Mouse (Mus musculus): ENCODE measurements around the gene Gripap1. TPM values are rescaled to one million over a fixed set of nuclear protein-coding genes. Genes with fewer than 3 reads are reported as not detected.
A peak's percentile ranks its signal among the peaks of the same experiment; 100 is the strongest.
"Not testable (repeated sequence)": the region's sequence is repeated elsewhere in the genome, so short reads cannot be mapped to it uniquely, and the experiment has no call there.

The Gripap1 gene
- polyA plus RNA-seq, 1 experiment from 2014 or later: 48.5 TPM

DNA sequence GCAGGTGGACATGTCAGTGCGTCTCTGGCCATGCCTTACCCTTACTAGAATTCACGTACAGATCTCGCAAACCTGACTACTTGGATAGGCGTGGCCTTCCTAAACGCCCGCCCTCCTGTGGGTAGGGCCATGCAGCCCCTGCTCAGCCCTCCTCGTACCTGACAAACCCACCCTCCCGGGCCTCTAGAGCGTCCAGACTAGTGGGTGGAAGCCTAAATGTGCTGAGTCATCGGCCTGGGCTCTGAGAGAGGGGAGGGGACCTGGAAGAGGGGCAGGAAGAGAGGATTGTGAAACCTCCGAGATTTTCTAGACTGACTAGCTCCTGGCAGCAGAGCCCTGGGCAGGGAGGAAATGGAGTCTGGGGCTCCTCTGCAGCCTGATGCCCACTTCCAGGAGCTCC is 23.8 kb upstream of the Gripap1 start:
- H3K27ac ChIP-seq: peak overlapping the region; percentile 90
- no peaks in the 10 kb centered on the region for H3K36me3 ChIP-seq (ENCODE audit: inconsistent target)
- WGBS (ENCODE audit: missing documents): 26% methylated on average over 11 of the region's 11 CpGs
- H3K79me2 ChIP-seq (ENCODE audit: inconsistent target): peaks cover 53% of the 10 kb centered on the region
- peak overlapping the region; percentile 71 for H3K4me3 ChIP-seq (ENCODE audit: inconsistent target)

GRCm38 (mm10) chrX:7769302-7770017 is 20.1 kb upstream of the Gripap1 start:
- Histone ChIP-seq H3K27ac (no peak overlapping the region), H3K4me3 (ENCODE audit: inconsistent target) (no peak overlapping the region), H3K79me2 (ENCODE audit: inconsistent target) (peaks cover 46% of the 10 kb centered on the region), H3K36me3 (ENCODE audit: inconsistent target) (peaks cover 9% of the 10 kb centered on the region; the same call in 1 of the 2 replicates)
- WGBS (ENCODE audit: missing documents): 87% methylated on average over 7 of the region's 7 CpGs

DNA sequence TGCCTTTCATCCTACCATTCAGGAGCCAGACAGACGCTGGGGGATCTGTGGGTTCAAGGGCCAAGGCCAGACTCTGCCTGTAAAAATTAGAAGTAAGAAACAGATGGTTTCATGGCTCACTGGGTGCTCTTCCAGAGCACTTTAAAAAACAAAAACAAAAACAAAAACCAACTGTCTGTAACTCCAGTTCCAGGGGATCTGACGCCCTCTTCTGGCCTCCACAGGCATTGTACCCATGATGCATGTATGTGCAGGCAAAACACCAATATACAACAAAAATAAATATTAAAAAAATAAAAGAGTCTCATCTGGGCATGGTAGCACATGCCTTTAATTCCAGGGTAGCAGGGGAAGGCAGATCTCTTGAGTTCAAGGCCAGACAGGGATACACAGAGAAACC is 16.8 kb upstream of the Gripap1 start:
- H3K79me2 ChIP-seq (ENCODE audit: inconsistent target): peaks cover 13% of the 10 kb centered on the region; the same call in 1 of the 2 replicates
- no peak overlapping the region for H3K4me3 ChIP-seq (ENCODE audit: inconsistent target)
- WGBS (ENCODE audit: missing documents): 45% methylated on average over 2 of the region's 2 CpGs
- H3K27ac ChIP-seq: no peak overlapping the region
- H3K36me3 ChIP-seq (ENCODE audit: inconsistent target): peaks cover 9% of the 10 kb centered on the region; the same call in 1 of the 2 replicates

DNA sequence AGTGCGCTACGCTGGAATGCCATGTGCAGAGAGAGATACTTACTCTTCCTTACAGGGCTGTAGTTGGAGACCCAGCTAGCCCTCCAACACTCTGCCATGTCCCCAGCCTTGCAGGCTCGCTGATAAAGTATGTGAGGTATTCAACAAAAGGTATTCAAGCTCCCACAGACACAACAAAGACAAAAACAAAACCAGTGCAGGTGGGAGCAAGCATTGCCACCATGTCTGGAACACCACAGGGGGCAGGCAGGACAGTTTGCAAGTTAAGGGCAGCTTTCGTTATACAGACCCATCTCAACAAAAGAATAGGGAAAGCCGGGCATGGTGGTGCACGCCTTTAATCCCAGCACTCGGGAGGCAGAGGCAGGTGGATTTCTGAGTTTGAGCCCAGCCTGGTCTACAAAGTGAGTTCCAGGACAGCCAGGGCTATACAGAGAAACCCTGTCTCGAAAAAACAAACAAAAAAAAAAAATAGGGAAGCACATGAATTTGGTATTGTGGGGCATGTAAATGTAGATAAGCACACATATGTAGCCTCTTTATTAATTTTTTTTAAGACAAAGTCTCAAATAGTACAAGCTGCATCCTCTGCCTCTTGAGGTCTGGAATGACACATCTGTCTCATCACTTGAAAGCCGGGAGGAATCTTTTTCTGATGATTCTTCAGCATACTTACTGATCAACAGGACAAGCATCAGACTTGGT is 13.9 kb upstream of the Gripap1 start:
- no peaks in the 10 kb centered on the region; the same call in 1 of the 2 replicates for H3K79me2 ChIP-seq (ENCODE audit: inconsistent target)
- 85% methylated on average over 5 of the region's 9 CpGs for WGBS (ENCODE audit: missing documents)
- no peak overlapping the region for H3K4me3 ChIP-seq (ENCODE audit: inconsistent target)
- H3K36me3 ChIP-seq (ENCODE audit: inconsistent target): peaks cover 9% of the 10 kb centered on the region; the same call in 1 of the 2 replicates
- no peak overlapping the region for H3K27ac ChIP-seq

- 42% methylated on average over 5 of the region's 8 CpGs for WGBS (ENCODE audit: missing documents)
- Histone ChIP-seq H3K4me3 (ENCODE audit: inconsistent target) (no peak overlapping the region), H3K36me3 (ENCODE audit: inconsistent target) (peaks cover 9% of the 10 kb centered on the region; the same call in 1 of the 2 replicates), H3K79me2 (ENCODE audit: inconsistent target) (no peaks in the 10 kb centered on the region; the same call in 1 of the 2 replicates), H3K27ac (no peak overlapping the region)
Measured at GRCm38 (mm10) chrX:7776329-7777082, 13.1 kb upstream of the Gripap1 start.

DNA sequence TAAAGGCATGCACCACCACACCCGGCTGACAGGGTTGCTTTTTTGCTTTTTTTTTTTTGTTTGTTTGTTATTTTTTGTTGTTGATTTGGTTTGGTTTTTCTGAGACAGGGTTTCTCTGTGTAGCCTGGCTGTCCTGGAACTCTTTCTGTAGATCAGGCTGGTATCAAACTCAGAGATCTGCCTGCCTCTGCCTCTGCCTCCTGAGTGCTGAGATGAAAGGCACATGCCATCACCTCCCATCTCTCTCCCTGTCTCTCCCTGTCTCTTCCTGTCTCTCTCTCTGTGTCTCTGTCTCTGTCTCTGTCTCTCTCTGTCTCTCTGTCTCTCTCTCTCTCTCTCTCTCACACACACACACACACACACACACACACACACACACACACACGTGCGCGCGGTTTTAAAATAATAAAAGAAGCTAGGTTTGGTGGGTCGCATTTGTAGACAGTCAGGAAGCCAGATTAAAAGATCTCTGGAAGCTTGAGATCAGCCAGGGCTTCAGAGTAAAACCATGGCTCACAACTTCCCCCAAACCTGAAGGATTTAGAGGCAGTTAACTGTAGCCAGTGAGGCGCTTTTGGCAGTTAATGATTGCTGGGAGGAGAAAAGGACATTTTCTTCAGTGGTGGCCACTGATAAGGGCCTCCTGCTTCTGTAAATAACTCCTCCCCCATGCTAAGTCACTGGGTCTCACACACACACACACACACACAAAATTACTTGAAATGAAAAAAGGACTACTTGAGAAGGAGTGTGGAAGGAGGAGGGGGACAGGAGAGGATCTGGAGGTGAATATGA is 10.9 kb upstream of the Gripap1 start:
- Histone ChIP-seq H3K36me3 (ENCODE audit: inconsistent target) (peaks cover 9% of the 10 kb centered on the region; the same call in 1 of the 2 replicates), H3K79me2 (ENCODE audit: inconsistent target) (no peaks in the 10 kb centered on the region), H3K4me3 (ENCODE audit: inconsistent target) (no peak overlapping the region), H3K27ac (no peak overlapping the region)
- 57% methylated on average over 3 of the region's 7 CpGs for WGBS (ENCODE audit: missing documents)

DNA sequence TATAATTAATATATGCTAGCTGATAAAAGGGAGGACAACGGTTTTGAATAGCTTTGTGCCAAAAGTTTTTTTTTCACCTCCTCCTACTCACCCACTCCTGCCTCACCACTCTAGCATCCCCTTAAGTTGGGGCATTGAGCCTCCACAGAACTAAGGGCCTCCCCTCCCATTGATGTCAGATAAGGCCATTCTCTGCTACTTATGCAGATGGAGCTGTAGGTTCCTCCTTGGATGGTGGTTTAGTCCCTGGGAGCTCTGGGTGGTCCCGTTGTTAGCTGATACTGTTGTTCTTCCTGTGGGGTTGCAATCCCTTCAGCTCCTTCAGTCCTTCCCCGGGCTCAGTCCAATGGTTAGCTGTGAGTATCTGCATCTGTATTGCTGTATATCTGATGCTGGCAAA is 10.3 kb upstream of the Gripap1 start:
- no peak overlapping the region for H3K27ac ChIP-seq
- no peaks in the 10 kb centered on the region for H3K79me2 ChIP-seq (ENCODE audit: inconsistent target)
- H3K4me3 ChIP-seq (ENCODE audit: inconsistent target): no peak overlapping the region
- 0 out of 2 replicates have a peak, but pooled peaks cover 2% of the 10 kb centered on the region for H3K36me3 ChIP-seq (ENCODE audit: inconsistent target)
- WGBS (ENCODE audit: missing documents): 34% methylated on average over 3 of the region's 3 CpGs

- Histone ChIP-seq H3K4me3 (ENCODE audit: inconsistent target) (no peak overlapping the region), H3K79me2 (ENCODE audit: inconsistent target) (no peaks in the 10 kb centered on the region), H3K36me3 (ENCODE audit: inconsistent target) (no peaks in the 10 kb centered on the region), H3K27ac (no peak overlapping the region)
- 90% methylated on average over 3 of the region's 4 CpGs for WGBS (ENCODE audit: missing documents)
Measured at GRCm38 (mm10) chrX:7782603-7783092, 6.9 kb upstream of the Gripap1 start.

GRCm38 (mm10) chrX:7790309-7790708 is 744 bp downstream of the Gripap1 start:
- WGBS (ENCODE audit: missing documents): 21% methylated on average over 5 of the region's 5 CpGs

GRCm38 (mm10) chrX:7793361-7793760 is 3.8 kb downstream of the Gripap1 start:
- no peak overlapping the region for H3K27ac ChIP-seq
- no peak overlapping the region for H3K4me3 ChIP-seq (ENCODE audit: inconsistent target)
- WGBS (ENCODE audit: missing documents): 87% methylated on average over 2 of the region's 3 CpGs
- H3K36me3 ChIP-seq (ENCODE audit: inconsistent target): no peaks in the 10 kb centered on the region
- H3K79me2 ChIP-seq (ENCODE audit: inconsistent target): peaks cover 22% of the 10 kb centered on the region

More at GRCm38 (mm10) chrX:7790309-7790708, 744 bp downstream of the Gripap1 start:
- Histone ChIP-seq H3K4me3 (ENCODE audit: inconsistent target) (peak overlapping the region; percentile 65), H3K27ac (peak overlapping the region; percentile 80), H3K36me3 (ENCODE audit: inconsistent target) (no peaks in the 10 kb centered on the region), H3K79me2 (ENCODE audit: inconsistent target) (peaks cover 22% of the 10 kb centered on the region)

DNA sequence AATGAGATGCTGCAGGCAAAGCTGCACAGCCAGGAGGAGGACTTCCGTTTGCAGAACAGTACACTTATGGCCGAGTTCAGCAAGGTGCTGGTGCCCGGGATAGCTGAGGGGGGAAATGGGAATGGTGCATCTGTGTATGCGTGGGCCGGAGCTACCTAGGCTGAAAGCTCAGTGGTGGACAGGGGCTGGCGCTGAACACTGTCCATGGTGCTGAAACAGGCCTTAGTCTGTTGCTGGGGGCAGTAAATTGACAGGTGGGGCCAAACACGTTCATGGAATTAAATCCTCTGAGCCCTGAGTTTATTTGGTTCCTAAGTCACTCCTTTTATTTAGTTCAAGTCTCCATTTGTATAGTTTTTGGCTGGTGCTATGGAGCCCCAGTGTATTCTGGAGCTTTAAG is 5.5 kb downstream of the Gripap1 start:
- H3K36me3 ChIP-seq (ENCODE audit: inconsistent target): no peaks in the 10 kb centered on the region
- WGBS (ENCODE audit: missing documents): 76% methylated on average over 6 of the region's 7 CpGs
- no peak overlapping the region for H3K27ac ChIP-seq
- no peak overlapping the region for H3K4me3 ChIP-seq (ENCODE audit: inconsistent target)
- H3K79me2 ChIP-seq (ENCODE audit: inconsistent target): peaks cover 21% of the 10 kb centered on the region

- 100% methylated on average over 3 of the region's 3 CpGs for WGBS (ENCODE audit: missing documents)
- H3K27ac ChIP-seq: no peak overlapping the region
- no peaks in the 10 kb centered on the region; the same call in 1 of the 2 replicates for H3K79me2 ChIP-seq (ENCODE audit: inconsistent target)
- H3K4me3 ChIP-seq (ENCODE audit: inconsistent target): no peak overlapping the region
- no peaks in the 10 kb centered on the region for H3K36me3 ChIP-seq (ENCODE audit: inconsistent target)
Measured at GRCm38 (mm10) chrX:7797327-7797726, 7.8 kb downstream of the Gripap1 start.

GRCm38 (mm10) chrX:7802157-7802556 is 12.6 kb downstream of the Gripap1 start:
- not testable (repeated sequence) for H3K4me3 ChIP-seq (ENCODE audit: inconsistent target); H3K79me2 ChIP-seq (ENCODE audit: inconsistent target); H3K36me3 ChIP-seq (ENCODE audit: inconsistent target); H3K27ac ChIP-seq
- 80% methylated on average over 1 of the region's 2 CpGs for WGBS (ENCODE audit: missing documents)

DNA sequence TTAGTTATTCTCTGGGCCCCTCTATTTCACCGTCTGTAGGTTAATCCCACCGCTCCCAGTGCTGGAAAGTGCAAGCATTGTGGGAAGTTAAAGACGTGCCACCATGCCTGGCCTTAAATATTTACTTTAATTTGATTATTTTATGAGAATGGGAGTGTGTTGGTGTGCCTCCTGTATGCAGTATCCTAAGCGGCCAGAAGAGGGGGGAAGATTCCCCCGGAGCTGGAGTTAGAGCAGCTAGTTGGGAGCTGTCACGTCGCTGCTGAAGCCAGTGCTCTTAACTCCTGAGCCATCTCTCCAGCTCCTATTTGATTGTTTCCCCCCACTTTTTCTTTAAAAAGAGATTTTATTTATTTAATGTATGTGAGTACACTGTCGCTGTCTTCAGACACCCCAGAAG is 25.5 kb downstream of the Gripap1 start:
- not testable (repeated sequence) for H3K27ac ChIP-seq; H3K79me2 ChIP-seq (ENCODE audit: inconsistent target); H3K4me3 ChIP-seq (ENCODE audit: inconsistent target)
- H3K36me3 ChIP-seq (ENCODE audit: inconsistent target): peaks cover 12% of the 10 kb centered on the region; the same call in 1 of the 2 replicates
- WGBS (ENCODE audit: missing documents): 70% methylated on average over 8 of the region's 8 CpGs

All from macrophage (primary cell).